In the genomic region with DNA sequence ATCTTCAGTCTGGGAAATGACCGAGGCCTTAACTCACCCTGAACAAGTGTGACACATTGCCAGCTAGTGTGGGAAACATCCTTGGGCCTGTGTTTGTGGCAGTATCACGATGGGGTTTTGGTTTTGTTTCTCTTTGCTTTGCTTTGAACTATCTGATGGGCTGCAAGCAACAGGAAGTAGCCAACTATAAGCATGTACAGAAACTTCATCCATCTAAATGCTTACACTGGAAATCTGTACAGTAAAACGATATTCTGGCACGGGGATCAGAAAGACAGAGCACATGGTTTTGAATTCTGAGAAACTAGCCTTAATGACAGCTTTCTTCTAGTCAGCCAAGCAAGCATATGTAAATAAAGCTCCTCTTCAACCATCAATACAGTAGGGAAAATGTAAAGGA, we compare ENCODE assay signal across 8 mouse cellular contexts. TPM values are rescaled to one million over a fixed set of nuclear protein-coding genes. Genes with fewer than 3 reads are reported as not detected.
DNase-seq lines count a peak whose midpoint lies in the region; TF ChIP-seq lines count a peak whose summit lies in the region.

No protein-coding gene starts in this region.

- no peak overlapping the region; the same call in 1 of the 2 replicates for H3K27ac ChIP-seq in liver, adult 2 months (replicated peaks; ENCODE audit: insufficient read depth, low read depth, low read length)
- H3K27ac ChIP-seq in hindbrain, embryonic 10.5 days = peak overlapping the region; percentile 96

- peak; percentile 8 for DNase-seq in liver, adult 2 months (ENCODE audit: extremely low read depth, low read depth, low spot score)
- no peak for DNase-seq in liver
- DNase-seq in c-Kit-negative CD71-positive TER-119-positive erythroid progenitor cells, embryonic 14.5 days (ENCODE audit: low read depth, low spot score) = peak; percentile 2
- DNase-seq in hindbrain, embryonic 10.5 days (ENCODE audit: low spot score) = no peak
- peak; percentile 7 for DNase-seq in lung, postnatal 36 days
- DNase-seq in retina, postnatal 1 day = no peak
- no peak for DNase-seq in layer of hippocampus, adult 18-20 months (ENCODE audit: low spot score in 2 of 2)
- DNase-seq in cerebellum, adult 11 months = no peak

- peak overlapping the region; percentile 69 for H3K4me3 ChIP-seq in liver, adult 2 months (ENCODE audit: insufficient read depth, low read depth, low read length)
- peak overlapping the region; percentile 78 for H3K4me3 ChIP-seq in hindbrain, embryonic 10.5 days

- no peaks in the 10 kb centered on the region for H3K9me3 ChIP-seq in hindbrain, embryonic 10.5 days

- H3K79me2 ChIP-seq in liver, adult 2 months (ENCODE audit: control insufficient read depth, insufficient read depth, low read length) = peaks cover 4% of the 10 kb centered on the region; the same call in 1 of the 2 replicates

- 0 out of 2 replicates have a peak overlapping the region, but pooled peaks have one; percentile 17 for H3K9ac ChIP-seq in liver, adult 2 months (ENCODE audit: low read depth, low read length)

- no peak for TF ChIP-seq CTCF in liver, adult 2 months (IDR thresholded peaks at IDR 0.05; ENCODE audit: low read depth, low read length)

- no peak for TF ChIP-seq POLR2A in liver, adult 2 months (IDR thresholded peaks at IDR 0.05; ENCODE audit: extremely low read depth, insufficient read depth, low read length)

- peaks cover 5% of the 10 kb centered on the region; the same call in 1 of the 2 replicates for H3K4me1 ChIP-seq in liver, adult 2 months (ENCODE audit: control insufficient read depth, insufficient read depth, low read length)
- H3K4me1 ChIP-seq in hindbrain, embryonic 10.5 days (replicated peaks) = peaks cover 37% of the 10 kb centered on the region

- no peaks in the 10 kb centered on the region for H3K27me3 ChIP-seq in liver, adult 2 months (ENCODE audit: control insufficient read depth, insufficient read depth, low read length)
- no peaks in the 10 kb centered on the region for H3K27me3 ChIP-seq in hindbrain, embryonic 10.5 days (ENCODE audit: insufficient read depth, poor library complexity, severe bottlenecking)

- peaks cover 17% of the 10 kb centered on the region; the same call in 1 of the 2 replicates for H3K36me3 ChIP-seq in liver, adult 2 months (ENCODE audit: control insufficient read depth, insufficient read depth, low read length)
- peaks cover 49% of the 10 kb centered on the region for H3K36me3 ChIP-seq in hindbrain, embryonic 10.5 days

- WGBS in liver, adult 2 months = 17% methylated on average over 4 of the region's 4 CpGs
- WGBS in hindbrain, embryonic 10.5 days = 38% methylated on average over 4 of the region's 4 CpGs

RNA-seq across cellular contexts. Expression of a gene that starts 0.6 kb away (rescaled TPM):
- total RNA-seq in liver, adult 2 months (2014; rRNA removed) = 17.1 and 17.5 TPM in 2 replicates
- 4.6 and 6.0 TPM in 2 replicates for polyA plus RNA-seq in liver, adult 2 months (2012; rRNA removed)
- polyA plus RNA-seq in hindbrain, embryonic 10.5 days (2016; fragmentation: Nextera tagmentation; extraction: Ambion mirVana) = 17.9 and 25.5 TPM in 2 replicates
- total RNA-seq in layer of hippocampus, adult 18-20 months (2021) = 1 to 10 TPM in 1 of 2 experiments, under 1 TPM in 1; 0.99 to 1.5 TPM

RNA-seq across cellular contexts. Expression of a gene that starts 0.8 kb away (rescaled TPM):
- total RNA-seq in liver, adult 2 months (2014; rRNA removed) = 16.9 TPM in 2 replicates
- 2.7 and 3.0 TPM in 2 replicates for polyA plus RNA-seq in liver, adult 2 months (2012; rRNA removed)
- polyA plus RNA-seq in hindbrain, embryonic 10.5 days (2016; fragmentation: Nextera tagmentation; extraction: Ambion mirVana) = 24.6 and 32.2 TPM in 2 replicates
- total RNA-seq in layer of hippocampus, adult 18-20 months (2021) = 10 to 100 TPM; 22.2 to 22.9 TPM

RNA-seq across cellular contexts. Expression of a gene that starts 48.2 kb away (rescaled TPM):
- total RNA-seq in liver, adult 2 months (2014; rRNA removed) = not detected in 2 replicates
- not detected in 2 replicates for polyA plus RNA-seq in liver, adult 2 months (2012; rRNA removed)
- 0.76 and 0.93 TPM in 2 replicates for polyA plus RNA-seq in hindbrain, embryonic 10.5 days (2016; fragmentation: Nextera tagmentation; extraction: Ambion mirVana)
- not detected for total RNA-seq in layer of hippocampus, adult 18-20 months (2021)

Comparison
In these comparisons a context has a peak if more than half of its experiments do, and no peak if none do; other contexts are left out.
1. DNase-seq: peak in liver, adult 2 months (single experiment), c-Kit-negative CD71-positive TER-119-positive erythroid progenitor cells, embryonic 14.5 days (single experiment) and lung, postnatal 36 days (single experiment); none in liver (single experiment), hindbrain, embryonic 10.5 days (single experiment), retina, postnatal 1 day (single experiment), layer of hippocampus, adult 18-20 months (0 of 2) and cerebellum, adult 11 months (single experiment).